Mouse (Mus musculus) thymus, adult 2 months (tissue): ENCODE results near the gene Gjb4.

Experiments used
- CTCF ChIP-seq: fragments of 200-500 bp; IDR thresholded peaks from 2 replicates; pipeline ENCODE4 v1.5.1; 2012; ENCODE audit warnings: mild to moderate bottlenecking, control low read depth, low read length, moderate library complexity, borderline replicate concordance; ENCODE audit not compliant: control insufficient read depth, poor library complexity, insufficient read depth; ENCODE audit errors: extremely low read depth
- POLR2A ChIP-seq: fragments of 200-500 bp; IDR thresholded peaks from 2 replicates; pipeline ENCODE4 v1.6.1; 2012; ENCODE audit warnings: mild to moderate bottlenecking, low read length, control low read depth, moderate library complexity; ENCODE audit not compliant: control insufficient read depth, poor library complexity, insufficient read depth; ENCODE audit errors: extremely low read depth

DNA sequence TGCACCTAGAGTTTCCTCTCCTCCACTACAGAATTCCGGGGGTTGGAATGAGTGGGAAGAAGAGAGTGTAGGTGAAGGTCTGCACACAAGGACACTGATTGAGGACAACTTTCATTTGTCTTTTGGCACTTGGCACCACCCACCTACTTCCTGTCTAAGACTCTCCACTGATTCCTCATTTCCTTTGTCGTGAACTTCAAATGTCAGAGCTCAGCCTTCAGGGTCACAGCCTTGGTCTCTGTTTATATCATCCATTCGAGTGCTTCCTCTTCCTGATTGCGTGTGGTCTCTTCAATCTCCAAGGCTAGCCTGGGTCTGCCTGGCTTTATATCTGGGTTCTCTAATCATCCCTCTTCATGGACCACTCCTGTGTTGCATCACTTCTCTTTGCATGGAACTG is 41.7 kb upstream of the Gjb4 start:
- TF ChIP-seq POLR2A, result no peak
- no peak for TF ChIP-seq CTCF
